Mouse (Mus musculus): ENCODE measurements around the gene Prss3. TPM values are rescaled to one million over a fixed set of nuclear protein-coding genes. Genes with fewer than 3 reads are reported as not detected.
"Not testable (repeated sequence)": the region's sequence is repeated elsewhere in the genome, so short reads cannot be mapped to it uniquely, and the experiment has no call there.

Prss3 gene
- polyA plus RNA-seq (2012; rRNA removed), result not detected in 2 replicates

- H3K27ac ChIP-seq (ENCODE audit: insufficient read depth, low read length); H3K4me3 ChIP-seq (replicated peaks; ENCODE audit: insufficient read depth, low read depth, low read length); H3K4me1 ChIP-seq (ENCODE audit: control insufficient read depth, insufficient read depth, low read length); DNase-seq; H3K27me3 ChIP-seq (ENCODE audit: control insufficient read depth, insufficient read depth, low read length): not testable (repeated sequence)
Measured at GRCm38 (mm10) chr6:41377578-41377977, at the start of gene Prss3. Prss3 (minus strand) TSS chr6:41377678.

DNA sequence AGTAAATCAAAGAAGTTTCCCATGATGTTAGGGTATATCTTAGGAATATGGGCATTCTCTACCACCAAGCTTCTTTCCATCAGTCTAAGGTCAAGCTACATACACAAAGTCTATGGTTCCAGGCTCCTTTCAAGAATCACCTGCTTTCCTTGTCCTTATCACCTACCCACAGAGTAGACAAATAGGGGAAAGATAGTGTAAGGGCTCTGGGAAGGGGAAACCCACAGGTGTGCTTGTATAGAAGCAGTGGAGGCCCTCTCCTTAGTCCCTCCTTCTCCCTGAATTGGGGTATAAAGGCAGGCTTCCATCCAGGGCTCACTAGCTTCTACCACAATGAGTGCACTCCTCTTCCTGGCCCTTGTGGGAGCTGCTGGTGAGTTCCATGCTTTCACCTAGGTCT, 14.6 kb upstream of the Prss3 start, which contains the start of gene Gm5771:
Gene Gm5771, plus strand, starts transcription at position 301 of the 400 bp plus-strand sequence.
- DNase-seq; H3K27ac ChIP-seq (ENCODE audit: insufficient read depth, low read length); H3K4me3 ChIP-seq (replicated peaks; ENCODE audit: insufficient read depth, low read depth, low read length): not testable (repeated sequence)

DNA sequence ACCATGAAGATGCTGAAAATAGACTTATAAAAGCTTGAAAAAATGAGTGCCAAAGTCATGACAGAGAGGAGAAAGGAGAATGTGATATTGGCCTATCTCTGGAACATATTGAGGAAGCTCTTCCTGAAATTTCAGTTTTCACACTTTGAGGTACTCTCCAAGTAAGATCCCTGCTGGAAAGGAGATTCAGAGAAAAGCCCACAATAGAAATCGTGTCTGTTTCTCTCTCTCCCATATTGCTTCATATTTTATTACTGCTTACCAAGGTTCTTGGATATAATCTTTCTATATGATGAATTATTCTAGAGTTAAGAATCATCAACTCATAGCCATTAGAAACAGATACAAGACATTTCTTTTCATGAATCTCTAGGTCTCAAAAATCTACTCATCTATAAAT, 14.2 kb upstream of the Prss3 start:
- not testable (repeated sequence) for H3K27me3 ChIP-seq (ENCODE audit: control insufficient read depth, insufficient read depth, low read length); H3K4me1 ChIP-seq (ENCODE audit: control insufficient read depth, insufficient read depth, low read length); DNase-seq; H3K27ac ChIP-seq (ENCODE audit: insufficient read depth, low read length); H3K4me3 ChIP-seq (replicated peaks; ENCODE audit: insufficient read depth, low read depth, low read length)
- 53% methylated on average over 1 of the region's 1 CpGs for WGBS

More for the DNA sequence above, 14.6 kb upstream of the Prss3 start, which contains the start of gene Gm5771:
- not testable (repeated sequence) for H3K4me1 ChIP-seq (ENCODE audit: control insufficient read depth, insufficient read depth, low read length); H3K27me3 ChIP-seq (ENCODE audit: control insufficient read depth, insufficient read depth, low read length)

DNA sequence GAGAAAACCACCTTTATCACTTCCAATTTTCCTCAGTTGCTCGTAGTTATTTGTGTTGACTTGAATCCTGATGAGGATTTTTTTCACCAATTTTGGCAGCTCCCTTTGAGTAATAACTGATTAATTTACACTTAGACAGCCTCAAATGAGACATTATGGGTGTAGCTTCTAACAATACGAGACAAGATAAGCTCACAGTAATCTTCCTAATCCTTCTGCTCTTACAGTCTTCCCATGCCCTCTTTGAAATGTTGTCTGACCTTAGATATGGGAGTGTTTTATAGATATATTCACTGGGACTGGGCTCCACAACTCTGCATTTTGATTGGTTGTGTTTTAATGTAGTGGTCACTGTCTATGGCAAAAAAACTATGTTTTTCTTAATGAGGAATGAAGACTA, 9.3 kb upstream of the Prss3 start:
- 71% methylated on average over 2 of the region's 2 CpGs for WGBS
- no peaks in the 10 kb centered on the region for H3K27me3 ChIP-seq (ENCODE audit: control insufficient read depth, insufficient read depth, low read length)
- TF ChIP-seq POLR2A (IDR thresholded peaks at IDR 0.05; ENCODE audit: borderline replicate concordance, insufficient read depth, low read length), result no peak
- no peak for TF ChIP-seq CTCF (IDR thresholded peaks at IDR 0.05; ENCODE audit: borderline replicate concordance, insufficient read depth, low read depth, low read length)
- no peak overlapping the region for H3K4me3 ChIP-seq (replicated peaks; ENCODE audit: insufficient read depth, low read depth, low read length)
- no peak for DNase-seq
- H3K27ac ChIP-seq (ENCODE audit: insufficient read depth, low read length), result no peak overlapping the region
- H3K4me1 ChIP-seq (ENCODE audit: control insufficient read depth, insufficient read depth, low read length), result no peaks in the 10 kb centered on the region

GRCm38 (mm10) chr6:41373772-41374171, 3.7 kb downstream of the Prss3 start:
- H3K4me1 ChIP-seq (ENCODE audit: control insufficient read depth, insufficient read depth, low read length); H3K27ac ChIP-seq (ENCODE audit: insufficient read depth, low read length); DNase-seq; H3K4me3 ChIP-seq (replicated peaks; ENCODE audit: insufficient read depth, low read depth, low read length); H3K27me3 ChIP-seq (ENCODE audit: control insufficient read depth, insufficient read depth, low read length): not testable (repeated sequence)
- WGBS, result 78% methylated on average over 2 of the region's 2 CpGs

DNA sequence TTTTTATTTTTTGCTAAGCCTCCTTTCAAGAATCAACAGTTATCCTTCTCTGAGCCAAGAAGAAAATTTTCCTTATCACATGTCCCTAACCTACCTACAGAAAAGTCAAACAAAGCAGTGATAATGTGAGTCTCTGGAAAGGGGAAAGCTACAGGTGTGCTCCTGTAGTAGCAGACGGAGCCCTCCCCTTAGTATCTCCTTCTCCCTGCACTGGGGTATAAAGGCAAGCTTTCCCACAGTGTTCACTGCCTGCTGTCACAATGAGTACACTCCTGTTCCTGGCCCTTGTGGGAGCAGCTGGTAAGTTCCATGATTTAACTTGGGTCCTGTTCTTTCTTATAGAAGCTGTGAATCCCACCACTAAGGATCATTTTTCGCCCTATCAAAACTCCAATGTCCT, 23.5 kb downstream of the Prss3 start, which contains the start of gene Try10:
Gene Try10, plus strand, starts transcription at position 174 of the 400 bp plus-strand sequence.
- WGBS, result 76% methylated on average over 2 of the region's 2 CpGs
- Histone ChIP-seq H3K4me3 (replicated peaks; ENCODE audit: insufficient read depth, low read depth, low read length) (no peak within 1 kb of the TSS), H3K27ac (ENCODE audit: insufficient read depth, low read length) (no peak within 1 kb of the TSS), H3K4me1 (ENCODE audit: control insufficient read depth, insufficient read depth, low read length) (no peaks in the 10 kb centered on the region), H3K27me3 (ENCODE audit: control insufficient read depth, insufficient read depth, low read length) (no peaks in the 10 kb centered on the region)
- TF ChIP-seq CTCF (IDR thresholded peaks at IDR 0.05; ENCODE audit: borderline replicate concordance, insufficient read depth, low read depth, low read length) (no peak), POLR2A (IDR thresholded peaks at IDR 0.05; ENCODE audit: borderline replicate concordance, insufficient read depth, low read length) (no peak)
- DNase-seq, result no peak

Other genes starting within 250 kb of the Prss3 start
- gene Try4, start 75.4 kb downstream of the Prss3 start, polyA plus RNA-seq (2012; rRNA removed), result not detected in 2 replicates
- not detected in 2 replicates for gene Try5, start 60.8 kb downstream of the Prss3 start, polyA plus RNA-seq (2012; rRNA removed)
- gene Try10, start 23.6 kb downstream of the Prss3 start, polyA plus RNA-seq (2012; rRNA removed), result not detected in 2 replicates
- not detected in 2 replicates for gene Gm5771, start 14.7 kb upstream of the Prss3 start, polyA plus RNA-seq (2012; rRNA removed)
- not detected in 2 replicates for gene Gm10334, start 68.5 kb upstream of the Prss3 start, polyA plus RNA-seq (2012; rRNA removed)
- gene Prss1, start 81.3 kb upstream of the Prss3 start, polyA plus RNA-seq (2012; rRNA removed), result not detected in 2 replicates
- not detected in 2 replicates for gene Prss2, start 144.1 kb upstream of the Prss3 start, polyA plus RNA-seq (2012; rRNA removed)
- 21.7 and 27.4 TPM in 2 replicates for gene Ephb6, start 227.8 kb upstream of the Prss3 start, polyA plus RNA-seq (2012; rRNA removed)

Measured in cerebellum, adult 2 months (tissue).